Mouse (Mus musculus) heart, adult 9 months (tissue): ENCODE data around the gene Alkbh6.
A peak's percentile ranks its signal among the peaks of the same experiment; 100 is the strongest.

Experiments
- DNase-seq, 2 experiments: peaks; one replicate each; pipeline ENCODE4 v3.0.0; 2022; ENCODE audit warnings: low spot score in 2 of 2

Alkbh6 gene

DNA sequence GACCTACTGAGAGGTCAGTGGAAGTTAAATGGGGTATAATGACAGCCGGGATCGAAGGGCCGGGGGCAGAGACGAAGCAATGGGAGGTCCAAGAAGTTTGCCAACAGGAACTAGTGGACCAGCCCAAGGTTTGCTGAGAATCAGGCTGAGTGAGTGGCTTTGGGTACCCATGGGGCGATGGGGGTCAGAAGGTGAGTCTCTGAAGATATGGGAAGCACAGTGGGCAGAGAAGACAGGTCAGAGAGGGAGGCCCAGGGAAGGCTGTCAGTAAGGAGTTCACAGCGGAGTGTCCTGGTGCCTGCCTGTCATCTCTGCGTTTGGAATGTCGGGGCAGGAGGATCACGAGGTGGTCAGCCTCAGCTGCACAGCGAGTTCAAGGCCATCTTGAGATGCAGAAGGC lies 19.9 kb downstream of the Alkbh6 start:
- DNase-seq, result no peak

GRCm38 (mm10) chr7:30331887-30332286 lies 23.4 kb downstream of the Alkbh6 start:
- DNase-seq, result peak; percentile 64 to 71

DNA sequence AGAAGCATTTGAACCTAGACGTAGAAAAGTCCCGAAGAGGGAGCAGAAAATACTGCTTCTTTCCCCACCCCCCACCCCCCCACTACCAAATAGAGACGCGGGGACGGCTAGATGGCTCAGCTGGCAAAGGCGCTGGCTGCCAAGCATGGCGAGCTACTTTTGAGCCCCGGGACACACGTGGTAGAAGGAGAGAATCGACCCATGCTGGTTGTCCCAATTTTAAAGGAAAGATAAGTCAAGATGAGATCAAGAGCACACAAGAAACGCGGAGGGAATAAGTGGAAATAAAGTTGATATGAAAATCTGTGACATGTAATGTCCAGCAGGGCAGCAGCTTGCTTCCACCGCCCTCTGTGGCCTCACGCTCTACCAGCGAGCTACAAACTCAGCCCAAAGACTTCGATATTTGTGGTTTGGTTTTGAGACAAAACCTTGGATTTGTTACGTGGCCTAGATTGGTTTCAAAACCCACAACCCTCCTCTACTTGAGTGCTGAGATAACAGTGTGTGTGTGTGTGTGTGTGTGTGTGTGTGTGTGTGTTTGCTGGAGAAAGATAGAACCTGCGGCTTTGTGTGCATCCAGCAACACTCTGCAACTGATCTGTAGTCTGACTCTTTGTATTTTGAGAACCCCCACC lies 24.2 kb downstream of the Alkbh6 start:
- DNase-seq, result no peak

DNA sequence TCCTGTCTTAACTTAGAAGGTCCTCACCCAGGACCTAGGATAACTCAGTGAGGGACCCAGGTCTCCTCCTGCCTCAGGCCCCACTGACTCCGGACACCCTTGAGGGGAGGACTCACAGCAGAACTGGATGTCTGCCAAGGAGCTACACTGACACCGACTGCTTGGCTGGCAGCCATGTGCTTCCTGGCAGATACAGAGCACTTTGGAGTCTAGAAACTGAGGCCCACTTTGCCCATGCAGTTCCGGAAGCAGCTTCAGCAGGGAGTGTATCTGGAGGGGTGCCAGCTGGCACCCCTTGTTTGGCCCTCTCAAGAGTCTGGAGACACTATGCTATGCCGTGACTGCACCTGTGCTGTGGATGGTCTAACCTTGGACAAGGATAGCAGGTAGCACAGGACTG lies 24.9 kb downstream of the Alkbh6 start:
- DNase-seq, result peak; percentile 43 to 60

DNA sequence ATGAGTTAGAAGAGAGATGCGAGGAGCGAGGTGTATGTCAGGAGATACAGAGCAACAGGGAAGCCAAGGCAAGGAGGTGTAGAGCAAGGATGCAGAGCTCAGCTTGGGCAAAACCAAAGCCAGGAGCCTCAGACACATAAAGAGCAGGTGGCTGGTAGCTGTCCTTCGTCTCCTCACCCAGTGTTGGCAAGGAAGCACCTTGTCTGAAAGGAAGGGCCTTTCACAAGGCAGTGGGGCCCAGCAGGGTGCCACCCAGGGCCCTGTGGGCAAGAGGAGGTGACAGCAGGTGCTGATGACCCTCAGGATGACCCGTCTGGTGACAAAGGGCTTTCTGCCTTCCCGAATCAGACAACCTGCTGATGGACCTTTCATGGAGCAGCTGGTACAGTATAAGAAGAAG lies 26.0 kb downstream of the Alkbh6 start:
- DNase-seq, result no peak

DNA sequence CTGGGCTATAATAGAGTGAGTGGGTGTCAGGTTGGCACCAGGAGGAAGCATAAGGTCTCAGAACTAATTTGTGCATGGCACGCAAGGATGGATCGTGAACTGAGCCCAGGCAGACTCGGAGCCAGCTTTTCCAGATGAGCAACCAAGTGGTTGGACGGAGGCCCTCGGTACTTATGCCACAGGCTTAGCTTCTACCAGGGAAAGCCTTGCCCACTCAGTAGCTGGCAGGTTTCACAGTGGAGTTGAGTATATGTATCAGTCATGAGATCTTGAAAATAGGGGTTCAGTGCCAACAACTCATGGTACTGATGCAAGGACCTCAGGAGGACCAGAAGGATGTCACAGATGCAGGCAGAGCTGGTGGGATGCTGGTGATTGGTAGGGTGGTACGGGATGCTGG lies 27.2 kb downstream of the Alkbh6 start:
- DNase-seq, result no peak

DNA sequence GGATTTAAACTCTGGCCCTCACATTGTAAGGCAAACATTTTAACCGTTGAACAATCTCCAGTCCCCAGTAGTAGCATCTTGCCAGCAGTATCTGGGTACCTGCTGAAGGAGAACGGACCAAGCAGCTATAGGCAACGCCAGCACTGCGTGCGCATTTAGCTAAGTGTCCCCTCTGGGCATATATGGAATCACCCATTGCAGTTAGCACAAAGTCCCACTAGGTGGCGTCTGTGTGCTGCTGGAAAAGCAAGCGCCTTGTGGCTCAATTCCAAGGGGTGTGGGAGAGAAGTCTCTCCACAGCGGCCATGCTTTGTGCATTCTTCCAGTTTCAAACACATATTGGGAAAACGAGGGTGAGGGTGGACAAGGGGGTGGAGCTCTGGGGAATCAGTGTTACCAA lies 27.9 kb downstream of the Alkbh6 start:
- peak; percentile 29 to 69 for DNase-seq

DNA sequence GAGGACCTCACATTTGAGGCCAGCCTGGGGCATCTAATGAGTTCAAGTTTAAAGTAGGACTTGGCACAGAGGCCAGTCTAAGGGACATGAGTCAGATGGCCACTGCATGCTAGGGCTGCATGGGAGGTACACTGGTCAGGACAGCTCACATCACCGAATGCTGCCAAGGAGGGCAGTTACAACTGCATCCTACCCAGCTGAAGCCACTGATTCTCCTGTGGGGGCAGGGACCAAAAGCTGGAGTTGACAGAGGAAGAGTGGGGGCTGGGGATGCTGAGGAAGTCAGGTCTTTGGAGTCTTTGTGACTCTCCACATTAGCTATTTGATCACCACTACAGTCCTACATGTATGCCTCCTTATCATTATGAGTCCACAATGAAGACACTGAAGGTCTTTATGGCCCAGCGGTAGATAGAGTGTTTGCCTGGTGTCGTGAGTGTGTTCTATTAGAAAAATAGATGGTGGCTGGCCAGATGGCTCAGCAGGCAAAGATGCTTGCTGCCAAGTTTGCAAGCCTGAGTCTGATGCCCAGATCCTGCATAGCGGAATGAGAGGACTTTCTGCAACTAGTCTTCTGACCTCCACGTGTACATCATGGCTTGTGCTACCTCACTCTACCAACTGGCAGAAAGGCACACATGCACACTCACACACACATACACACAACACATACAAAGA lies 31.1 kb downstream of the Alkbh6 start:
- DNase-seq, result no peak

GRCm38 (mm10) chr7:30346635-30347379 lies 38.3 kb downstream of the Alkbh6 start:
- DNase-seq, result no peak

GRCm38 (mm10) chr7:30347828-30348227 lies 39.3 kb downstream of the Alkbh6 start:
- DNase-seq, result peak in 1 of 2 experiments; percentile 21

DNA sequence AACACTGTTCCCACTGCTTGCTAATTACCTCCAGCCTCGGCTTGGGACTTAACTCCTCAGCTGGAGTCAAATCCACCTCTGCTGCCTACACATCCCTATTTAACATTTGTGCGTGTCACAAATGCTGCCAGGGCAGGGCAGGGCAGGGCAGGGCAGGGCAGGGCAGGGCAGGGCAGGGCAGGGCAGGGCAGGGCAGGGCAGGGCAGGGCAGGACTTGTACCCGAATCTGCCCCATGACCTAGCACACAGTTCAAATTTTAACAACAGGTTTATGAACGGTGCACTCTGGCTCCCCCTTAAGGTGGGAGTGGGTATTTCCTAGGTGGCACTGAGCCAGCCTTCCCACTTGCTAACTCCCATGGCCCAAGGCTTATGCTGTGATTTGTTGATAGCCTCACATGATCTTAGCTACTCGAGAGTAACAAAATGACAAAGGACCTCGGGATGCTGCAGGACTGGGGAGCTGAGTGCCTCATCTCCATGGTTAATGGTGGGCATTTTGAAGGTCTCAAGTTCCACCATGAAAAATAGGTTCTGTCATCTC lies 44.8 kb downstream of the Alkbh6 start:
- peak; percentile 36 to 48 for DNase-seq

GRCm38 (mm10) chr7:30354059-30354458 lies 45.5 kb downstream of the Alkbh6 start:
- no peak for DNase-seq

DNA sequence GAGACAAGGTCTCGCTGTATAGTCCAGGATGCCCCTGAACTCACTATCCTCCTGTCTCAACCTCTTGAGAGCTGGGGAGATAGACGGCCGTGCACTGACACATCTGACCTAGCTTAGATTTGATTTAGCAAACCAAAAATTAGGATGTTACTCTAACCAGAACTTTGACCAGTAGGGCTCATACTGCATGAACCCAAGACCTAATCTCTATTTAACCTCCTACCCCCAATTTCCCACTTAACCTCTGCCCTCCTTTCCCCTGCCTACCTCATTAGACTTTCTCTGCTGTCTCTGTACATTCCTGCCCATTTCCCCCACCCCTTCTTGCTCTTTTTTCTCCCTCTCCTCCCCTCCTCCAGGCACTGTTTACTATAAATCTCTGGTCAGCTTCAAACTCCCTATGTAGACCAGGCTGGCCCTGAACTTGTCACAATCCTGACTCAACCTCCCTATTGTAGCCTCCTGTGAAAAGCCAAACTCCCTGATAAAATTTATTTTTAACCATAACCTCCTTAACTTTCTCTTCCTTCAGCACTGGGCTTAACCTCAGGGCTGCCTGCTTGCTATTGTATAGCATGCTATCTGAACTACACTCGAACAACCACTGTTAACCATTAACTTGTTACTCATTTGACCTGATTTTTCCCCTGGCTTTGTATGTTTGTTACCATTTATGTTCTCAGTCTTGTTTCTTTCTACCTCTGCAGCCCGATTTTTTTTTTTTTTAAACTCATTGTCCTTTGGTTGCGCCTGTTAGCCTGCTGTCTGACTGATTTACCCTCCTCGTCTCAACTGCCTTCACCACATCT lies 50.1 kb downstream of the Alkbh6 start:
- no peak for DNase-seq

- DNase-seq, result no peak
Observed at GRCm38 (mm10) chr7:30359276-30359865, 50.9 kb downstream of the Alkbh6 start.

- no peak for DNase-seq
Observed at GRCm38 (mm10) chr7:30360028-30360427, 51.5 kb downstream of the Alkbh6 start.

- peak; percentile 11 to 20 for DNase-seq
Observed at GRCm38 (mm10) chr7:30362652-30363343, 54.3 kb downstream of the Alkbh6 start, which contains the start of gene Lrfn3. Lrfn3 (minus strand) TSS chr7:30362772.

DNA sequence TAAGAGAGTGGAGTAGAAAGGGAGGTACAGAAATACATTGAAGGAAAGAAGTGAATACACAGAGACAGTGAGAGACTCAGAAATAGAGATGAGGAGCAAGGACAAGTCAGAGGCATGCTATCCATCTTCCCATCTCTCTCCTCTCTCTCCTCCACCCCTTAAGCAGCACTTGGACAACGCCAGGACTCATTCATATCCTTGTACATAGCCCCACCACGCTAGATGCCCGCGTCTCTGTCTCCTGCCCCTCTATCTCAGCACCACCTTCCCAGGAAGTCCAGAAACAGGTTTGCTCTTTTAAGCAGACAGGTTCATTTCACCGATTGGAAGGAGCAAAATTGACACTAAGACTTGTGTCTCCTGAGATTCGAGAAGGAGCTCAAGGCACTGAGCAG lies 54.8 kb downstream of the Alkbh6 start:
- DNase-seq, result no peak
